Mouse (Mus musculus) kidney, adult 2 months (tissue): ENCODE measurements at regions not wholly inside any gene's neighbourhood (a gene's known extent, or its start where the extent isn't known, plus 50 kb on each side); places are given as distances from the start of the nearest gene placed in this dataset.

ENCODE experiments used
- CTCF ChIP-seq: fragments of 200-500 bp; conservative IDR thresholded peaks from 2 replicates; pipeline ENCODE4 v1.5.1; 2011; ENCODE audit warnings: low read depth, mild to moderate bottlenecking, control low read depth, low read length, moderate library complexity, mixed read lengths; ENCODE audit not compliant: insufficient read depth, insufficient read length
- POLR2A ChIP-seq: fragments of 200-500 bp; IDR thresholded peaks from one replicate; pipeline ENCODE4 v1.6.1; 2011; ENCODE audit warnings: low read depth, low read length, control low read depth

DNA sequence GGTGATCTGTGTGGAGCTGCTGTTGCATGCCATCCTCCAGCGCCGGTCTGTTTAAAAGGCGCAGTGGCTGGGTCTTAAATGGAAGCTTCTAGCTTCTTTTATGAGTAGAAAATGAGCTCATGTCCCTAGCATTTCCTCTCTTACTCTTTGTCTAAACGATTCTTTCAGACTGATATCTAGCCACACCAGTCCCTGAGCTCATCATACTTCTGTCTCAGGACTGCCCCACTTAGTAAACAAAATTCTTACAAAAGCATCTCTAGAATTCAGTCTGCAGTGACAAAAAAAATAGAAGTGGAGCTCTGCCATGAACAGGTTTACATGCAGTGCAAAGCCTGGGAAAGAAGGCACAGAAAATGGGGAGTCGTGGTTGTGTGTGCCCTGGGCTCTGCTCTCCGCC lies 150.2 kb upstream of the Ccn2 start:
- TF ChIP-seq CTCF = no peak
- no peak for TF ChIP-seq POLR2A
